Mouse (Mus musculus) lung, postnatal 36 days (tissue): Measurements from ENCODE around the gene Dcakd.

Experiments
- DNase-seq: peaks from one replicate; pipeline ENCODE4 v3.0.0; 2022; ENCODE audit warnings: mixed read lengths

Dcakd gene

DNA sequence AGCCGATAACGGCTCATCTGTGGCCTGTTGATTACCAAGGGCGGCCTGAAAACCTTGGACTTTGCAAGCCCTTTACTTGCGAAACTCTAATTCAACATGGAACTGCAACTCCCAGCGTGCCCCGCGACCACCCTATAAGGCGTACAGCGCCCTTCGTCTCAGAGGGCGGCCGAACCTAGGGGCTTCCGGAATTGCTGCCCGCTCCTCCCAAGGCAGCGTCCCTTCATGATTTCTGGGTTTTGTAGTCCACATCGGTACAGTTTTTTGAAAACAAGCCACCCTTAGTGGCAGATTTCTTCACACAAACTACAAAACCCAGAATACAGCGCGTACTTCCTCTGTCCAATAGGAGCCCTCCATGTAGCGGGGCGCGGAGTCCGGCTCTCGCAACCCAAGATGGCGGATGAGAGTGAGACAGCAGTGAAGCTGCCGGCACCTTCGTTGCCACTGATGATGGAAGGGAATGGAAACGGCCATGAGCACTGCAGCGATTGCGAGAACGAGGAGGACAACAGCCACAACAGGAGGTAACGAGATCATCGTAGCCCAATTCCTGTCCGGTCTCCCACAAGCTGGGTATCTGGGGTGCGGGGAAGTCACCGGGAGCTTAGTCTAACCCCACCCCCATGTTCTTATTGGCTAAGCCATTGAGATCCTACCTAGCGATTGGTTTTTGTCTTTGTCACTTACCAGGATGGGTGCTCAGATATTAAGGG, at the start of gene Dcakd, which contains the start of gene Nmt1:
Gene Dcakd (minus strand): TSS at position 158 of the 716 bp plus-strand sequence.
Gene Nmt1 (plus strand): TSS at position 15 of the 716 bp plus-strand sequence.
- DNase-seq = peak; percentile 98

DNA sequence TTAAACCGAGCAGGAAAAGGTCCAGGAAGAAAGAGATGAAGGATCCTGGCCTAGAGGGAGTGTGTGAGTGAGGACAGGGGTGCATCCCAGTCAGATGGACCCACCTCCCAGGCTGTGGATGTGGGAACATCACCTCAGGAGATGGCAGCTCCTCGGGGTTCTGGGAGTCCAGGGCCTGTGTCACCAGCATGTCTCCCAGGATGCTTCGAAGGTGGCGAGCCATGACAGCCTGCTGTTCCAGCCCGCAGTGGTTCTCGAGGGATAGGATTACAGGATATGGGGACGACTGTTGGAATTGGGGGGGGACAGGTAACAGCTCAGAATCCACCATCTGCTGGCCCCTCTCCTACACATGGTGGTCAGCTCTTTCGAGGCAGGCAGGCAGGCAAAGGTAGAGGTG, 48.4 kb upstream of the Dcakd start:
- no peak for DNase-seq

DNA sequence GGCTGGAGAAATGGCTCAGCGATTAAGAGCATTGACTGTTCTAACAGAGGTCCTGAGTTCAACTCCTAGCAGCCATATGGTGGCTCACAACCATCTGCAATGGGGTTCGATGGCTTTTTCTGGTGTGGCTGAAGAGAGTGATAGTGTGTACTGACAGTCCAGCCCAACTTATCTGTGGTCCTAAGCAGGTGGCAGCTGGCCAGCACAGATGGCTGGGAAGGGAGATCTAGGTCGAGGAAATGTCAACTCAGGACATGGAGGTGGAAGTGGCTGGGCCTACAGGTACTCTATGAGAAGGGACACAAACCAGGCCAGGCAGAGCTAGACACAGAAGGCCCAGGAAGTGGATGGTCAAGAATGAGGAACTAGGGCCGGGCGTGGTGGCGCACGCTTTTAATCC, 47.9 kb upstream of the Dcakd start:
- DNase-seq = no peak

DNA sequence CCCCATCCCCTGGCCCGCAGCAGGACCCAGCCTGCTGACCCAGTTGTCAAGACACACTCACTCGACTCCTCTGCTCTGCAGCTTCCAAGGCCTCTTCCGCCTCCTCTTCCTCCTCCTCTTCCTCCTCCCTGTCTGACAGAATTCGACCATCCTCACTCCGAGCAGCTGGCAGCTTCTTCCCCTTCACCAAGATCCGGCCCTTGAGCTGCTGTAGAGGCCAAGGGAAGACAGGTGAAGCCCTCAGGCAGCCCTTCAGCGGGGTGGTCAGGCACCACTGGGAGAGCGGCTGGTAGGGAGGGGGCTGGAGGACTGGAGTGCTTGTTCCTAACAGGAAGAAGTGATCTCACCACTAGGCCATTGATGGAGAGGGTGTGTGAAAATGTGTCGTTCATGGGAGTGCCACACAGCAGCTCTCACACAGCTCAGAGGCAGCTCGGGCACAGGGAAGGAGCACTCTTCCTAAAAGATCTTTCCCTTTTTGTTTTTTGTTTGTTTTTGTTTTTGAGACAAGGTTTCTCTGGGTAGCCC, 46.7 kb upstream of the Dcakd start:
- peak; percentile 67 for DNase-seq

DNA sequence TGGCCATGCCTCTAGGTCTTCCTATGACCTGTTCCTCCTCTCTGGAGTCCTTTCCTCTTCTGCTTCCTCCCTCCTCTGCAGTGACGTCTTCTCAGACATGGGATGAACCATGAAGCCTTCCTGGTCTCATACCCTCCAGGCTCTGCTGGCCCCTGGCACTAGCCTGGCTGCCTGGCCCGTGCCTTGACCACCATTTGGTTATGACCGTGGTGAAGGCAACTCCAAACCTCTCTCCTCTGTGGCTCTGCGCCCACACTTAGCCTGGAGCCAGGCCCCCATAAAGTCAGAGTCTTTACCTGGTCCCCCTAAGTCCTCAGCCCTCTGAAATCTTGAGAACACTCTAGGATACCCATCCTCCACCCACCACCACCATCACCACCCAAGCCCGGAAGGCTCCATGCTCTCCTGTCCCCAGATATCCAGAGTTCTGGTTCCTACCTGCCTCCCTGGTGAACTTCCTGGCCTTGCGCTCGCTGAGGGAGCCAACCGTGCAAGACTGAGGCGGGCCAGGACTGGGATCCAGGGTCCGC, 46.1 kb upstream of the Dcakd start:
- DNase-seq = no peak

DNA sequence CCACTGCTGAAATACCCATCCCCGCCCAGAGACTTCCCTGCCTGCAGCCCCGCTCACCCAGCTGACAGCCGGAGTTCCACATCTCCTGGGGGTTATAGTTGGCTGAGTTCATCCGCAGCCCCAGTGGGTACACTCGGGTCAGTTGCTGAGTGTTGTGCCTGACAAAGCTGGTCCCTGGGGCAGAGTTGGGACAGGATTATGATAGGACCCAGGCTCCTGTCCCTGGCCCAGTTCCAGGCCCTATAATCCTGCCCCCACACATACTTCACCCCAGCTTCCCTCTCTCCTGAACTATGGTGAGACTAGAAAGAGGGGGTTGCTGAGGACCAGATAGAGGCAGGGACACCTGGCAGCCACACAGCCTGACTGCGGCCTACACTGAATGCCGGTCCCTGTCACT, 45.5 kb upstream of the Dcakd start:
- DNase-seq = no peak

DNA sequence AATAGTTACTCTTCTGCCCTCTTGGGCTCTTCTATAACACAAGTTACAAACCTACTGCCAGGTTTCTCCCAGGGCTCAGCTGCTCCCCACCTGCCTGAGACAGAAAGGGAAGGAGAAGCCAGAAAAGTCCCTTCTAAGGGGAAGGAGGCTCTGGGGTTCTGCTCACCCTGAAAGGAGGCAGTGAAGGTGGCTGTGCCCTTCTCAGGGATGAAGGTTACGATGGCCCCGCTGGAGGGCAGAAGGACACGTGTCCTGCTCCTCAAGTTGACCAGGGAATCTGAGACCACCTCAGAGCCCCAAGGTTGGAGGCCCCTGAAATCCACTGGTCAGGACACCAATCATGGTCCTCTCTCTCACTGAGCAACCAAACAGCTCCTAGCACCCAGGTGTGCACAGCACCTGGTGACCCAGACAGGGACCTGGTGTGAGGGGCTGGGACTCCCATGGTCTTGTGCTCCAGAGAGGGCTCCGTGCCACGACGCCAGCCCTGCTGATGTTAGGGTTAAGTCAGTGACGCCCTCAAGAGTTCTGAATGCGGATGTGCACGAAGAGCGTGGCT, 42.3 kb upstream of the Dcakd start:
- no peak for DNase-seq

DNA sequence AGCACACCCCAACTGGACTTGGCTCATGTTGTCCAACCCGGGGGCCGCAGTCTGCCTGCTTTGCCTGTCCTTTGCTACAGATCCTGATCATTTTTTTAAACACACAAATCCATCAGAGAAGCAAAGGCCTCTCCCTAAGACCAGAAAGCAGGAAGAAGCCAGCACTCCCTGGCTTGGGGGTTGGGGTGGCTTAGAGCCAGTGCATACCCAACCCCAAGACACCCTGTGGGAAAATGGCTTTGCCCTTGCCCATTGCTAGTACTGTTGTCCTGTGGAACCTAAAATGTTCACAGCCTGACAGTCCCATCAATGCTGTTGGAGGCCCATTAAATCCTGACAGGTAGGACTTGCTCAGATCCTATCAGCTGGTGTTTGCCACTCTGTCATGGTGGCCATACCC, 41.6 kb upstream of the Dcakd start:
- no peak for DNase-seq

DNA sequence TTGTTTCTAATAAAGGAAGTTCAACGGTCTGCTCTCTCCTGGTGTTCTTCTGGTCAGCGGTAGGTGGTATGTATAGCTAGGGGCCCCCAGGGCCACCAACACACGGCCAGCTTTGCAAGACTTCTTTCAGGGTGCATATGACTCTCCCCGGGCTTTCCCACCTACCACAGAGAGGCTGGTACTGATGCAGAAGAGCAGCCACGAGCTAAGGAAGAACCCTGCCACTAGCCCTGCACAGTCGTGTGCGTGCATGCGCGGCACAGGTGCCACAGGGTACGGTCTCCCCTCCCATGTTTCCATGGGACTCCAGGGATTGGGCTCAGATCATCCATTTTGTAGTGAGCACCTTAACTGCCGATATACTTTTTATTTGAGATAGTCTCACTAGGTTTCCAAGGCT, 40.8 kb upstream of the Dcakd start:
- no peak for DNase-seq

DNA sequence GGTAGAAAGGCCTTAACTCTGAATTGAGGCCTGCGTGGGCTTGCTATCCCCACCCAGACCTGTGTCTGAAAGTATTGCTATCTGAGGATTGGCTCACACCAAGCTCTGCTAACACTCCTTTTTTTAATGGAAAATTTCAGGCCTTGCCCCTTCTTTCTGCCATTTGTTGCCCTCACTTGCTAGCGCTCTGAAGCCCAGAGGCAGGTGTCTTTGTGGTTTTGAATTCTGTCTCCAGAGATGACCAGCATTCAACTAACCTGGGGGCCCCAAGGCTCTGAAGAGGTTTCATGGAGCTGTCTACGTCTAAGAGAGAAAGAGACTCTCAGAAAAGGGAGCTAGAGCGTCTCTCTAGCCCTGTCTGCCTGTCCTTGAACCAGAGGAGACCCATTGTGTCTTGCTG, 40.1 kb upstream of the Dcakd start:
- no peak for DNase-seq

DNA sequence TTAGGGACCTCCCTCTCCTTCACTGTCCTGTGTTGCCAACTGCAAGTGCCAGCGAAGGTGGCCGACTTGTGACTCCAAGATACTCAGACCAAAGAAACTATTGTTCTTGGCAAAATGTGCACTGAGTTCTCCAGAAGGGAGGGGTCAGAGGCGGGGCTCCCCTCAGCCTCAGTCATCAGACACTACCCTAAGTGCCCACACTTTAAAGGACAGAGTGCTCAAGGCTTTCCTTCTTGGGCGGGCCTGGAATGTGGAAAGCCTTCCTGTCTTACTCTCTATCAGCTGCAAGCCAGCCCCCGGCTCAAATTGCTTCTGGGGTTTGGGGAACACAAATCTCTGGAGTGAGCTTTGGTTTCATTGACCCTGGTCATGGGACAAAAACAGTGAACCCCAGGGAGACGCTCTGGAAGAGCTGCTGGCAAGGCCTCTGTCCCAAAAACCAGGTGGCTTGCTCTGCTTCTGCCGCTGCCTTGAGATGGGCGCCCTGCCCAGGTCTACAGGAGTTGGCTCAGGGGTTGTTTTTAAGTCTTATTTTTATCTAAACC, 39.4 kb upstream of the Dcakd start:
- peak; percentile 84 for DNase-seq

DNA sequence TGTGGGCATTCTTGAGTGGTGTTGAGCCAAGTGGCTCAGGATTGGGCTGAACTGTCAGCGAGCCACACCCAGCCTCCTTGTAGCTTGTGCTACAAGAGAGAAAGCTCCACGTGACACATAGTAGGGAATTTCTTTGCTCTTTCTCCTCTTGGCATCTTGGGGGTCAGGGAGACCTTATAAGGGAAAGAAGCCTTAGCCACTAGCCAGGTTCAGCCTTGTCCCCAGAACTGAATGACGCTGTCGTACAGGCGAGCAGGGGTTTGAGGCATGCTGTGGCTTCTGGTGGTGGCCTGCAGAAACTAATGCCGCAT, 38.9 kb upstream of the Dcakd start:
- no peak for DNase-seq

DNA sequence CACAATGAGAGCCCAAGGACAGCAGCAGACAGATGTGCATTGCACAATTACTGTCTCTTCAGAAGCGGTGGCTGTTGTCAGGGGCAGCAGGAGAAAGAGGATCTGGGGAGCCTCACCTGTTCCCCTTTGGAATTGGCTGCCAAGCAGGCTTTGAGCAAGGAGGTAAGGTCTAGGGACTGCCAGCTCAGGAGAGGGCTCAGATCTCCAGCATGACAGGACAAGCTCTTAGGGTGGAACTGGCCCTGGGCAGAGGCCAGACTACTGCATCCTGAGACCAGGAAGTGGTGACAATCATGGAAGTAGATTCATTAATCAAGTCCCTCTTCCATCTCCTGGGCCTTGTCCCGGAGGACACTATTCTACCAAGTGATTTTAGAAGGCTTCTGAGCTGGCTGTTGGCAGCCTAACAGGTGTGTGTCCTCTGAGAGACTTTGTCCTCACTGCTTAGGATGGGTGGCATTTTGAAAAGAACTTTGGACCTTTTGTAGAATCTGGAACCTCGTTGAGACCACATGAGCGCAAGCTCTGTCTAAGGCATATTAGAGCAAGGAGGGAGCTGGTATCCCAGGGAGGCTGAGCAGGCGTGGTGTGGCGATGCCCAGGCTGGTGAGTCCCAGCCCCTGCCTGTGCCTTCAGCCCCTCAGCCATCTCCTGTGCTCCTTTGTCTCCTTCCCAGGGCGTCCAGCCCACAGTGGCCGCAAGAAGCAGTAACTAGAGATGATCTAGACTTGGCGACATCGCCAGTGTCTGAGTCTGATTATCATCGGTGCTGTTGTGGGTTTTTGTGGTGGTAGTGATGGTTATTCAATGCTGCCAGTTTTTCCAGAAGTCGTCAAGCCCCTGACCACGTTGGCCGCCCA, 38.3 kb upstream of the Dcakd start:
- no peak for DNase-seq

DNA sequence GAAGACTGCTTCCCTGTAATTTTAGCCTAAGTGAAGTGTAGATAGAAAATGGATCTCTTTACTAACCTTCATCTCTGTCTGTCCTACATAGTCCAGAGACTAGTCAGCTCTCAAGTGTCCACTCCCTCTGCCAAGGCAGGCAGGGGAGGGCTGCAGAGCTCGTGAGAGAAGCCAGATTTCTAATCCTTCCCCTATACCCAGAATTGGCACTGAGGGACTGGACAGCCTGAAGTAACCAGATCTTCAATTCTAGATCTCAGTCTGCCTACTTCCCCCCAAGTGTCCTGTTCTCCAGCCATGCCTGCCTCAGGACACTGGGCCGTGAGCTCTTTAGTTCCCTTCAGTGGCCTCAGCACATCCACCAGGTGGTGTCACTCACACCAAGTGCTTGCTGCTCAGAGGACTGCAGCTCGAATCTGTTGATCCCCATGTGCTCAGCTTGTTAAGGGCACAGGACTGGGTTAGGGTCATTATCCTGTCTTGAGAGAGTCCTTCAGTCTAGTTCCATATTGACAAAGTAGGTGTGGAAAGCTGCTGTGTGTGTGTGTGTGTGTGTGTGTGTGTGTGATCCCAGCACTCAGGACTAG, 30.5 kb upstream of the Dcakd start:
- no peak for DNase-seq

DNA sequence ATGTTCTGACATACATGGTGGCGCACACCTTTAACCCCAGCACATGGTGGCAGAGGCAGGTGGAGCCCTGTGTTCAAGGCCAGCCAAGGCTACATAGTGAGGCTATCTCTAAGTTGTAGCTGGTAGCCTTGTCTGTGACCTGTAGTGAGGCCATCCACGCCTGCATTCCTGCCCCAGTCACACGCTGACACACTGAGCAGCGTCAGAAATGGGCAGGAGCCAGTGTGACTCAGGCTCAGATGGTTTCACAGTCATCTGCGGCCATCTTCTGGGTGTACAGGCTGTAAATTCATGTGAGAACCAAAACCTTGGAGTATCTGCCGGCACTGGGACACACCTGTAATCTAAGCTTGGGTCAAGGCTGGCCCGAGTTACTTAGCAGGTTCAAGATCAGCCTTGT, 28.5 kb upstream of the Dcakd start:
- DNase-seq = no peak

DNA sequence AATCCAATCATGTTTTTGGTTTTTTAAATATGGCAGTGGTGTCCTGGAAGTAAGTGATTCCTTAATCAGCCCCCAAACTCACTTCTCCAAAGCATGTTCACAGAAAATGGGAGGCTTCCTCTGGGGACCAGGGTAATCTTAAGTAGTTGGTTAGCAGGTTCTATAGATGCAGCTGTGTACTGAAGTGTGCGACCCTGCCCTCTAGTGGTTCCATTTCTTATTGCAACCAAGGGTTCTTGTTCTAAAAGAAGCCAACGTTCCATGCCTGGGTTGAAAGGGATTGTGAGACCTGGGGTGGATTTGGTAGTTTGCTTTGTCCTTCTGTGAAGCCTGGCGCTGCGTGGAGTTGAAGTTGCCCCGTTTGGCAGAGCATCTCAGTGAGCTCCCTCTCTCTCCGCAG, 26.7 kb upstream of the Dcakd start:
- DNase-seq = peak; percentile 92

DNA sequence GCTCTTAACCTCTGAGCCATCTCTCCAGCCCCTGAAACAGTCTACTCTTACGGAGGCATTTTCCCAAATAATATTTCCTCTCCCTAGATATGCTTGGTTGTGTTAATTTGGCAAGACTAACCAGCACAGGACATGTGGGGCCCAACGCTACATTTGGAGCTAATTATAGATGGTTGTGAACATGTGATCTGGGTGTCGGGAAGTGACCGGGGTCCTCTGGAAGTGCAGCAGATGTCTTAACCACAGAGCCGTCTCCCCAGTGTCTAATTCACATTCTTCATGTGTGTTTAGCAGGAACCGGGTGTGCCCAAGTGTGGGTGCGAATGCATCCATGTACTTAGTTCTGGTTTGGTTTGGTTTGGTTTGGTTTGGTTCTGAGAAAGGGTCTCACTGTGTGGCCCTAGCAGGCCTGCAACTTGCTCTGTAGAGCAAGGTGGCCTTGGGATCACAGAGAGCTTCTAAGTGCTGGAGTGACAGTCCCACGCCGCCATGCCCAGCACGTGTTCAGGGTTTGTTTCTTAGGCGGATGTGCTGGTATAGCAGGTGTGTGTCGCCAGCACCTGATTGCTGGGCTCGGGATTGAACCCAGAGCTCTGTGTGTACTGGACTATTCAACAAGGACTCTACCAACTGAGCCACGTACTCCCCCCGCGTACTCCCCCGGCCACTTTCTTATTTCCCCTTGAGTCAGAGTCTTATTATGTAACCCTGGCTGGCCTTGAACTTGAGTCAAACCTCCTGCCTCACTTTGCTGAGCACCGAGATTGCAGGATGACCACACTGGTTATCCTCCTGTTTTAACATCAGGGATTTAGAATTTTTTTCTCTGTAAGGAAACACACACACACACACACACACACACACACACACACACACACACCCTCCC, 25.3 kb upstream of the Dcakd start:
- DNase-seq = no peak

DNA sequence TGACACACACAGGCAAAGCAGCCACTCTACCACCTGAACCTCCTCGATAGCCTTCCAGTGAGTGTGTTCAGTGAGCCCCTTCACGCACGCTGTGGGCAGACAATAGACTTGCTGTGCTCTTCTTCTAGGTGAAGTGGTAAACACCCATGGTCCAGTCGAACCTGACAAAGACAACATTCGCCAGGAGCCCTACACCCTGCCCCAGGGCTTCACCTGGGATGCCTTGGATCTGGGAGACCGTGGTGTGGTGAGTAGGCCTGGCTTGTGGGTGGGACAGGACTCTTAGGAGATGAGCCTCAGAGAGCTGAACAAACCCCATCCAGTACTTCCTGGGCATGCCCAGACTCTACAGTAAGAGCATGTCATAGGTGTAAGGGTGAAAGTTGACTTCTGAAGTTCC, 23.9 kb upstream of the Dcakd start:
- no peak for DNase-seq

DNA sequence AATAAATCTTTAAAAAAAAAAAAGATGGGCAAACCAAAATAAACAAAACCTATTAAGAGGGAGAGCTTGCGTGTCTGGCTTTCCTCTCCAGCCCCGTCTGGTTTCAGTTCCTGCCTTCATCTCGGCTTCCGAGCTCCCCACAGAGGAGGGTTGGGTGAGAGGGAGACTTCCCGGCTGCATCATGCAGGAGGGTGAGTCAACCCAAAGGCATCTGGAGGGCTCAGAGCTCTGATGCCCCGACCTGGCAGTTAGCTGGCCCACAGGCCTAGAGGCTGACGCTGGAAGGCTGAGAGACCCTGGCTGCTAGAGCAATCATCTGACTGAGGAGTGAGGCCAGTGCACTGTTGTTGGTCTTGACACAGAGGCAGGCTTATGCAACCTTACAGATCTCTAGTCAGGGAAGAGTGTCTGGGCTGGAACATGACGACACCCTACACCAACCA, 23.1 kb upstream of the Dcakd start:
- peak; percentile 83 for DNase-seq

DNA sequence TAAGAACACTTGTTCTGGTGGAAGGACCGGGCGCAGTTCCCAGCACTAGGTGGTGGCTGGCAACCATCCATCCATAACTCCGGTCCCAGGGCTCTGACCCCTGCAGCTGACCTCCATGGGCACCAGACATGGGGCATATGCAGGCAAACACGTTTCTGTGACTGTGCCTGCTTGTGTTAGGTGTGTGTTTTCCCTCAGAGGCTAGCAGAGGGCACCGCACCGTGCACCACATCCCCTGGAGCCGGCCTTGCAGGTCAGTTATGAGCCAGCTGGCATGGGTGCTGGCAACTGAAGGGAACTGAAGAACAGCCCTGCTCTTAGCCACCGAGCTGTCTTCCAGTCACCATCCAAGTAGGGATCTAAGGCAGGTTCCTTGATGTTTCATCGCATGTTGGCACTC, 22.0 kb upstream of the Dcakd start:
- no peak for DNase-seq

DNA sequence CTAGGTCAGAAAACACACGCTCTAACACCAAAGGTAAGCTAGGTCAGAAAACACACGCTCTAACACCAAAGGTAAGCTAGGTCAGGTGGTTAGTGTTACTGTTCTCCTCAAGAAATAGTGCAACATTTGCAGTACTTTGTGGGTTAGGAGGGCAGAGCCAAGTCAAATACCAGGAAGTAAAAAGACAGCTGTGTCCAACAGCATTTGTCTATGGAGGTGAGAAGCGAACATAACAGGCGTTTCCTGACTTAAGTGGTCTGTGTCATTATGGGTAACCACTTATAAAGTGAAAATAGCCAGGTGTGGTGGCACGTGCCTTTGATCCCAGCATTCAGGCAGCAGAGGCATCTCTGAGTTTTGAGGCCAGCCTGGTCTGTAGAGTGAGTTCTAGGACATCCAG, 21.5 kb upstream of the Dcakd start:
- no peak for DNase-seq

DNA sequence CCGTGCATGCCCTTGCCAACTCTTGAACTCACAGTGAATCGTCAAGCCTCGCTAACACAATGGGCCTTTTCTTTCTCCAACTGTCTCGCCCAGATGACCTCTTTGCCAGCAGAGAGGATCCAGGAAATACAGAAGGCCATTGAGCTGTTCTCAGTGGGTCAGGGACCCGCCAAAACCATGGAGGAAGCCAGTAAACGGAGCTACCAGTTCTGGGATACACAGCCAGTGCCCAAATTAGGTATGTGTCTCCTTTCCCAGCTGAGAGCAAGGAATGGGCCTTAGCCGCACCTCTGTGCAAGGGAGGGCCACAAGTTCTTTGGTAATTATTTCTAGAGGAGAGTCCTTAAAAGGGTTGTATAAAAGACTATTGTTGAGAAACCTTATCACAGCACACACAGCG, 18.2 kb upstream of the Dcakd start:
- DNase-seq = no peak
